Mouse (Mus musculus): Measurements from ENCODE around the gene Rexo1.

Rexo1 gene

DNA sequence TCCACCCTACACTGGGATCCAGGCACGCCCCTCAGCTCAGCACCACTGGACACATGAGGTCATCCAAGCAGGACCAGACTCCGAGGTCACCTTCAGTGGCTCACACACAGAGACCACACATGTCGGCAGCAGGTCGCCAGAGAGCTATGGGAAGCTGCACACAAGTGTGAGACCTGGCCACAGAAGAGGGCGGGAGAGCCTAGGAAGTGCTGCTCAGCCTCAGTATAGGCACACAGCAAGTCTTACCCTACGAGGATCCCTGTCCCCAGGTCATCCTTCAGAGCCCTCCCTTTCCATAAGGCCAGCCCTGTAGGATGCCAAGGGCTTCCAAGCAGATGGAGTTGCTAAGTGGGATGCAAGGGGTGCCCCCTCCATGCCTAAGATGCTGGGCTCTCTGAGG lies 7.4 kb downstream of the Rexo1 start:
- in situ Hi-C loops (cut with MseI, MboI), result no loop called here

DNA sequence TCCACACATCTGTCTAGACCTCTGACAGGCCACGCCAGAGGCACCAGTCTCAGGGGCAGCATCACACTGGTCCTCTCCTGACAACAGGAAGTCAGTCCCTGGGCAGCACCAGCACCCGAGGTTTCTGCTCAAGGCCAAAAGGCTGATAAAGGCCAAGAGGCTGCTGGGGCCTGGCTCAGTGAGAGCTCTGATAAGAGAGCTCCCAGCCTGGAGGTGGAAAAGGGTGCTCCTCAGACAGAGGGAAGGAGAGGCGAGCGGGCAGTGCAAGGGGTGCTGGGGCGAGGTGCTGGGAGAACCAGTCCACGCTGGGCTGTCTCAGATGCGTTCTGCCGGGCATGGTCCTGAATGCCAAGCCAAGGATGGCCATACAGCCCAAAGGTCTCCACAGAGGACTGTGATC lies 7.8 kb downstream of the Rexo1 start:
- in situ Hi-C loops (cut with MseI, MboI), result no loop called here

DNA sequence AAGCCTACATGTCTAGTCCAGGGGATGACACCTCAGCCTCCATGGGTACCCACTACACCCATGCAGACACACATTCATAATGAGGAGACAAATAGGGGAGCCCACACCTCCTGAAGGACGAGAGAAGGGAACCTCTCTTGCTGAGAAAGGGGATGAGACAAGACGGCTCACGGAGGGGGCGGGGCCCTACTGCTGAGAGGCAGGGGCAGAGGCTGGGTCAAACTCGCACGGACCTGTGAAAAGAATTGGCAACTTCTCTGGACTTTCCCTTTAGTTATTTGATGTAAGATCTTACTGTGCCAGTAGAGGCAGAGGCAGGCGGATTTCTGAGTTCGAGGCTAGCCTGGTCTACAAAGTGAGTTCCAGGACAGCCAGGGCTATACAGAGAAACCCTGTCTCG lies 9.0 kb downstream of the Rexo1 start:
- in situ Hi-C loops (cut with MseI, MboI), result no loop called here

DNA sequence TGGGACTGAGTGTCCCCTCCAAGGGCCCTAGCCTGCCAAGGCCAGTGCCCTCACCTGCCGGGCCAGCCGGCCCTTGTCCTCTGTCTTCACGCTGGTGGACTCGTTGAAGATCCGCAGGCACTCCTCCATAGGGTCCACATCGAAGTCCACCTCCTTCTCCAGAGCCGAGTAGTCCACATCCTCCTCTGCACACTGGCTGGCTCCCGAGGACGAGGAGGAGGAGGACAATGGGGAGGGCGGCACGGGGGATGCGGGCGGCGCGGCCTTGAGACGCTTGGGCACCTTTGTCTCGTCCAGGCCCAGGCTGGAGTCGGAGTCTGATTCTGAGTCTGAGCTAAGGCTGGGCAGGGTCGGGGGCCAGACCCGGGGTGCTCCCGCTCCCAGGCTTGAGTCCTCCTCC lies 12.1 kb downstream of the Rexo1 start:
- in situ Hi-C loops (cut with MseI, MboI), result no loop called here

GRCm38 (mm10) chr10:80548428-80549006 lies 12.8 kb downstream of the Rexo1 start:
- in situ Hi-C loops (cut with MseI, MboI), result no loop called here

- in situ Hi-C loops (cut with MseI, MboI), result no loop called here
Measured at GRCm38 (mm10) chr10:80547539-80547938, 13.8 kb downstream of the Rexo1 start.

GRCm38 (mm10) chr10:80546945-80547344 lies 14.4 kb downstream of the Rexo1 start:
- in situ Hi-C loops (cut with MseI, MboI), result no loop called here

DNA sequence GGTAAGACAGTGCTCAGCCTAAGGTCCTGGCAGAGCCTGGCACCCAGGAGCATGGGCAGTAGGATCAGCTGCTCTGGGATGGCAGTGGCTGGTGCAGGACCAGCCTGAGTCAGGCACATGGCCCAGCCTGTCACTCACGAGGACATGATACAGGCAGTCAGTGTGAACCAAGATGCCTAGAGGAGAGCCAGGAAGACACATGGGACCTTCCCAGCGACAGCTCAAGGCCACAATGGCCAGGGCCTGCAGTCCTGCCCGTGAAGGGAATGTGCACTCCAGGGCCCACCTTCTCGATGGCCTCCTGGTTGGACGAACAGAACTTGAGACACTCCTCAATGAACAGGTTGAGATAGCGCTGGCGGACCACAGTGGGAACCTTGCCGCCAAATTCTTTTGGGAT lies 15.8 kb downstream of the Rexo1 start:
- in situ Hi-C loops (cut with MseI, MboI), result no loop called here

- in situ Hi-C loops (cut with MseI, MboI), result no loop called here
Measured at GRCm38 (mm10) chr10:80543873-80544272, 17.5 kb downstream of the Rexo1 start.

GRCm38 (mm10) chr10:80539493-80539892 lies 21.9 kb downstream of the Rexo1 start:
- in situ Hi-C loops (cut with MseI, MboI), result no loop called here

DNA sequence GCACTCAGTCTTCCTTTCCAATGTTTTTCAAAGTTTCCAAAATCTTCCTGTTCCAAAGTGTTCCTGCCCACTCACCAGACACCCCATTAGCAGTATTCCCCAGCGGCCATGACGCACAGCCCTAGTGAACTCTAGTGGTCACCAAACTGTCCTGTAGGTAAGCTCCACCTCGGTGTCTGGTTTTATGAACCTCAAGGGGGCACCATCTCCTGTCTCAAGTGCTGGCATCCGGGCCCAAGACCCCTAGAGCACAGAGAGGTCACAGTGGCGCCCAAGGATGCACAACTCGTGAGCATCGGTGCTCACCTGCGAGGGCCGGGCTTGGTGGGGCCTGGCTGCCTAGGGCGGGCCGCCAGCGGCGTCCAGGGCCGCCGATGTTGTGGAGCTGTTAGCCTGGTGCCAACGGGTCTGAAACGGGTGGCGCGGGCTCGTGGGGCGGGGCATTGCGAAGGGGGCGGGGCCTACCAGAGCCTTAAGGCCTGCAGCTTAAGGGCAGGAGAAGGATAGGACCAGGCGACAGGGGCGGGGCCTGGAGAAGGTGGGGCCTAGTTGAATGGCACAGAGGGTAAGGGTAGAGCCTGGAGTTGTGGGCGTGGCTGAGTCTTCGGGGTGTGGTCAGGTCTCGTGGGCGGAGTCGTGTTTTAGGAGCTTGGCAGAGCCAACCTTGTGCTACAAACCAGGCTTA lies 22.5 kb downstream of the Rexo1 start, which contains the start of gene Atp8b3:
Gene Atp8b3, minus strand, starts transcription at position 415 of the 685 bp plus-strand sequence.
- in situ Hi-C loops (cut with MseI, MboI), result no loop called here

DNA sequence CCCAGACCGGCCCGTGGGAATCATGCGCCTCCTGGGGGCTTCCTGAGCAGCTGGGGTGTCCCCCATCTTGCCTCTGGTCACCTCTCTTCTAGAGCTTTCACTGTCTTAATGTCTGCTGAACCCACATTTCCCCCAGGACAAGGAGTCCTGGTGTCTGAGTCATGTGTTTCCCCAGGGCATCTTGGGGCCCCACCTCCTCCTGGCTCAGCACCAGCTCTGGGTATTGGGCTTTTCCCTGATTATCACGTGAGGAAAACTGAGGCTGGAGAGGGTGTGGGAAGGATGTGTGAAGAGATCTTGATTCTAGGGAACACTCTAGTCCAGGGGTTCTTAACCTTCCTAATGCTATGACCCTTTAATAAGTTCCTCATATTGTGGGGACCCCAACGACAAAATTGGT lies 23.2 kb downstream of the Rexo1 start:
- in situ Hi-C loops (cut with MseI, MboI), result no loop called here

DNA sequence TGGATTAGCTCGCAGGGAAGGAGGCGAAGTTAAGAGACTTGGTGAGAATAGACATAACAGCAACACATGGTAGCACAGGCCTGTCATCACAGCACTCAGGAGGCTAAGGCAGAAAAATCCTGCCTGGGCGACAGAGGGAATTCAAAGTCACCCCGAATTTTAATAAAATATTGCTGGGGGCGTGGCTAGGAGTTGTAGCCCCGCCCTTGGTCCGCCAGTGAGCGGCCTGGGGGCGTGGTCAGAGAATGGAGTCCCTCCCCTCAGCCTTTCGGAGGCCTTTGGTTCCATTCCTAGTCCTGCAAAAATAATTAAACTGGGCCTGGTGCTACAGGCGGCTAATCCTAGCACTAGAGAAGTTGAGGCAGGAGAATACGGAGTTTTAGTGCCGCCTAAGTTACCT lies 25.6 kb downstream of the Rexo1 start:
- in situ Hi-C loops (cut with MseI, MboI), result no loop called here

GRCm38 (mm10) chr10:80535071-80535470 lies 26.3 kb downstream of the Rexo1 start:
- in situ Hi-C loops (cut with MseI, MboI), result no loop called here

DNA sequence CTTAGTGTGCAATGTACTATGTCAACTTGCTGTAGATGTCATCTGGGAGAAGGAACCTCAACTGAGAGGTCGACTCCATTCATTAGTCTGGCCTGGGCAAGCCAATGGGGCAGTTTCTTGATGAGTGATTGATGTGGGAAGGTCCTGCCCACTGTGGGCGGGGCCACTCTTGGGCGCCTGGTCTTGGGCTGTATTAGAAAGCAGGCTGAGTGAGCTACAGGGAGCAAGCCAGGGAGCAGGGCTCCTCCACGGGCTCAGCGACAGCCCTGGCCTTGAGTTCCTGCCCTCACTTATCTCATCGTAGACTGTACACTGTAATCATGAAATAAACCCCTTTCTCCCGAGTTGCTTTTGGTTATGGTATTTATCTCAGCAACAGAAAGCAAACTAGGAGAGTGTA lies 27.7 kb downstream of the Rexo1 start:
- in situ Hi-C loops (cut with MseI, MboI), result no loop called here

DNA sequence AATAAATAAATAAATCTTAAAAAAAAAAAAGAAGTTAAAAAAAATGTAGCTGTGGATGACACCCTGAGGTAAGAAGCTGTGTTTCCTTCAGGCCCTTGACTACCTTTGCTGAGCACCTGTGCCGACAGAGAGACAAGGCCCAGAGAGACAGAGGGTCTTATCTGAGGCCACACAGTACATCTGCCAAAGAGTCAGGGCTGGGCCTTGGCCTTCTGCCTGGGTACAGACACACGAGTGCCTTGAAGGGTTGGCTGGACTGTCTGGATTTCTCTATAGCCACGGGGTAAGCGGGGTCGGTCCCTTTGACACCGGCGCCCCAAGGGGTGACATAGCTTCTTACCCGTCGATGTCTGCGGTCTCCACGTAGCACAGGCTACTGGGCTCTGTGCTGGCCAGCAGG lies 28.6 kb downstream of the Rexo1 start:
- in situ Hi-C loops (cut with MseI, MboI), result no loop called here

GRCm38 (mm10) chr10:80526172-80526571 lies 35.2 kb downstream of the Rexo1 start:
- in situ Hi-C loops (cut with MseI, MboI), result no loop called here

- in situ Hi-C loops (cut with MseI, MboI), result no loop called here
Measured at GRCm38 (mm10) chr10:80523299-80523698, 38.1 kb downstream of the Rexo1 start.

DNA sequence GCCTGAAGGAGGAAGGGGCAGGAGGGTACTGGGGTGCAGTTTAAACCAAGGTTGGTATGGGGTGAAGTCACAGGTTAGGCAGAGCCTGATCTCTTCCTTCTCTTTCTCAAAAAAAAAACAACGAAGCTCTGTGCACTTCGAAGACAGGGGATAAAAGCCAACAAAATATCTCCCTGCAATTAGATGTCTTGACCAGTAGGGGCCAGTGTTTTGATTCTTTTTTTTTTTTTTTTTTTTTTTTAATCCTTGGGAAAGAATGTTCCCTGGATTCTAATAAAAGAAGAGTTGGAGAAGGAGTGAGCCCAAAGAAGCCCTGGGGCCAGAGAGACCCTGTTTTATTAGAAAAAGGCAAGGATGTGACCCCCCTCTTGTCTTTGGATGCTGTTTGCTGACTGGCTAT lies 42.1 kb downstream of the Rexo1 start:
- in situ Hi-C loops (cut with MseI, MboI), result no loop called here

- in situ Hi-C loops (cut with MseI, MboI), result no loop called here
Measured at GRCm38 (mm10) chr10:80513739-80514138, 47.6 kb downstream of the Rexo1 start.

GRCm38 (mm10) chr10:80510273-80510660 lies 51.1 kb downstream of the Rexo1 start:
- in situ Hi-C loops (cut with MseI, MboI), result no loop called here

DNA sequence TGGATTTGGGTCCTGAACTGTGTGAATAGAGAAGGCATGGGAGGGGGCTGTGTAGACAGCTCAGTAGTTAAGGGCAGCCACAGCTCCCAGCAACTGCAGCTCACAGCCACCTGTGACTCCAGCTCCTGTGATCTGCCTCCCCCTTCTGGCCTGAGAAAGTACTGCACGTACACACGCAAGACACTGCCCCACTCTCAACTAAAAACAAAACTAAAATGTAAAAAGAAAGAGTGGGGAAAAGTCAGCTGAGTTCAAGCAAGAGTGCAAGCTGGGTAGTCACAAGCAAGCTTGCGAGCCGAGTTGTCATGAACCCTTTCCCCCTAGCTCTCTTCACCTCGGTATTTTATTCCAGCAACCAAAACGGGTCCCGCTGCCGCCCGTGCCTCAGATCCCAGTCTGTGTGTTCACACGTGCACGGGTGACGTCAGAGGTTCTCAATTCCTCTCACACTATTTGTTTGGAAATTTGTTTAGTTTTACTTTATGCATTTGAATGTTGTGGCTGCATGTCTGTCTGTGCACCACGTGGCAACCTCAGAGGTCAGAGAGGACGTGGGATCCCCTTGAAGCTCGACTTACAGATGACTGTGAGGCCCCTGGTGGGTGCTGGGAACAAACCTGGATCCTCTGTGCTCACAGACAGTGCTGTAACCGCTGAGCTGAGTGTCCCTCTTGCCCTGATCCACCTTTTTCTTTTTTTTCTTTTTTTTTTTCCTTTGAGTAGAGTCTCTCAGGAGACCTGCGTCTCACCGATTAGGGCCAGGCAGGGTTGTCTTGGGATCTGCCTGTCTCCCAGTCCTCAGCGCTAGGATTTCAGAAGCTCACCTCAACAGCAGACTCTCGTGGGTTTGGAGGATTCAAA lies 51.7 kb downstream of the Rexo1 start:
- in situ Hi-C loops (cut with MseI, MboI), result loop anchor here (5.0 kb wide), 1 partner anchor 62 kb away; no protein-coding TSS in a partner anchor

- in situ Hi-C loops (cut with MseI, MboI), result loop anchor here (5.0 kb wide), 1 partner anchor 59 kb away; no protein-coding TSS in a partner anchor
Measured at GRCm38 (mm10) chr10:80506222-80506621, 55.1 kb downstream of the Rexo1 start.
